Mouse (Mus musculus) frontal cortex, postnatal 36 days (tissue): ENCODE data around the gene Hsf5.

ENCODE experiments used
- DNase-seq, 2 experiments: peaks; one replicate each; pipeline ENCODE4 v3.0.0; 2022; ENCODE audit warnings: low spot score in 2 of 2

Hsf5 gene

DNA sequence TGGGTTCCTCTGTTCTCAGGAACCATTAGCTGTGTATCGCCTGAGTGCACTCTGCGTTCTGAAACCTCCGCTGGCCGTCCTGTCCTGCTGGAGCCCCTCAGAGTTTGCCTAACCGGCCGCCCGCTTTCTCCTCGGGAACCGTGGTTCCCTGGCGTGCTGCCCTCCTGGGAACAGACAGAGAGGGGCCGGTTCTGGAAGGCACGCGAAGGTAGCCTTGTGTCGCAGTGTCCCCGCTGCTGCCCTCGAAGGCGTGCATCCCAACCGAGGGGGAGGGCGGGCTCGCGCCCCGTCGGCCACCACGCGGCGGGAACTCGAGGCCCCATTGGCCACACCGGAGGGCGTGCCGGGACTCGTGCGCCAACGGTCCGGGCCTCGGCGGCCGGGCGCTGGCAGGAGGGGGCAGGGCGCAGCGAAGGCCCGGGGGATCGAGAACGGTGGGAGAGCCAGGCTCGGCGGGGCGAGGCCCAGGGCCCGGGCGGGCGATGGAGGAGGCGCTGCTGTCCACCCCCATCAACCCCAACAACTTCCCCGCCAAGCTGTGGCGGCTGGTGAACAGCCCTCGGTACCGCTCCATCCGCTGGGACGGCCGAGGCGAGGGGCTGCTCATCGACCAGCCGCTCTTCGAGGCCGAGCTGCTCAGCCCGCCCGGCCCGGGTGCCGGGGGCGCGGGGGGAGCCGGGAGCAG, at the start of gene Hsf5:
Gene Hsf5 (plus strand): TSS at position 375 of the 685 bp plus-strand sequence.
- DNase-seq, result no peak

DNA sequence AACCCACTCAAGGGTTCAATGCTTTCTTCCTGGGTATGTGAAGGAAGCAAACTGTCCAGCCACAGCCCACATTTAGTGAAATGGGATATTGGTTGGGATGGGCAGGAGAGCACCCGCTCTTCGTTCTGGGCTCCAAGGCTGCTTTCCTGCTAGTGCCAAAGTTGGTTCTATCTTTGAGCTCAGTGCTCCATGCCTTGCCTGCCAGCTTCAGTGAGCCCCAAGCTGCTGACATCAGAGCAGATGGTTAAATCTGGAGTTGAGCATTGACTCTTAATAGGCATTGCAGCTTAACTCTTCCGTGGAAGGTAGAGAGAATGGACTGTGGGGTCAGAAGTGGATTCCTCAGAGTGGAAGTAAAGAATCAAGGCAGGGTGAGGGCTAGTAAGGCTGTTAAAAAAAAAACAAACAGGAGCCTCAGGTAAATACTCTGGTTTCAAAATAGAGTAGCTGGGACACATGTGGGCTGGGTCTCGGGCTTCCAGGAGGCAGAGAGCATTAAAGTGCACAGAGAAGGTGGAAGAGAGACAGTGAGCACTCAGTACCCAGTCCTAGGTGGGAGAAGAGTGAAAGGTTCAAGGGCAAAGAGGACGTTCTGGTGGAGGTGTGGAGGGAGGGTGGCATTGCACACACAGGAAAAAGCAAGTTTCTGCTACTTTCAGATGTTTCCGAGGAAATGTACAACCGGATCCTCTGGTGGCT, 48.6 kb upstream of the Hsf5 start, which contains the start of gene Sept4:
Gene Sept4 (plus strand): TSS at position 649 of the 699 bp plus-strand sequence.
- DNase-seq, result no peak

- no peak for DNase-seq
Measured at GRCm38 (mm10) chr11:87570743-87571142, 46.2 kb upstream of the Hsf5 start.

DNA sequence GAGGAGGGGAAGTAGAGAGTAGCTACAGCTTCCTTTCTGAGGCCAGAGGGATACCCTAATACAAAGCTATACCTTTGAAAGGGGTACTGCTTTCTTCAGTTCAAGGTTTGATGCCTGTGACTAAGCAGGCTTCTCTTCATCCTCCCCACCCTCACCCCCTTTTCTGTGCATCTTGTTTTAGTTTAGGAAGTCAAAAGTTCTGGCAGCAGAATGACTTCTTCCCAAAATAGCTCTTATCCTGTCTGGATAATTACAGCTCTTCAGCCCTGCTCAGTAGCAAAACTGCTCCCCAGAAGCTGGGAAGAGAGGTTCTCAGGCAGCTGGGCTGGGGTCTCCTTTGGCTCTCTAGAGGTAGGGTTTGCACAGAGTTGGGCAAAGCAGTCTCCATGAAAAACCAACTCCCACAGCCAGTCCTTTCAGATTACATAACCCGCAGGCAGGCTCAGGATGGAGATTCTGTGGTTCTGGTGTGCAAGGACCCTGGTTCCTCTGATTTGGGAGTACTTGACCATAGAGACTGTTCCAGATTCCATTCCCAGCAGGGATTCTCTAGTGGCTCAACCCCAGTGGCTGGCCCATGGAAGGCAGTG, 45.5 kb upstream of the Hsf5 start:
- no peak for DNase-seq

- DNase-seq, result no peak
Measured at GRCm38 (mm10) chr11:87573751-87574150, 43.2 kb upstream of the Hsf5 start.

- no peak for DNase-seq
Measured at GRCm38 (mm10) chr11:87574520-87575180, 42.3 kb upstream of the Hsf5 start.

GRCm38 (mm10) chr11:87577601-87578248, 39.2 kb upstream of the Hsf5 start:
- no peak for DNase-seq

- peak; percentile 60 to 73 for DNase-seq
Measured at GRCm38 (mm10) chr11:87578249-87578962, 38.6 kb upstream of the Hsf5 start.

GRCm38 (mm10) chr11:87578963-87579601, 37.9 kb upstream of the Hsf5 start:
- no peak for DNase-seq

DNA sequence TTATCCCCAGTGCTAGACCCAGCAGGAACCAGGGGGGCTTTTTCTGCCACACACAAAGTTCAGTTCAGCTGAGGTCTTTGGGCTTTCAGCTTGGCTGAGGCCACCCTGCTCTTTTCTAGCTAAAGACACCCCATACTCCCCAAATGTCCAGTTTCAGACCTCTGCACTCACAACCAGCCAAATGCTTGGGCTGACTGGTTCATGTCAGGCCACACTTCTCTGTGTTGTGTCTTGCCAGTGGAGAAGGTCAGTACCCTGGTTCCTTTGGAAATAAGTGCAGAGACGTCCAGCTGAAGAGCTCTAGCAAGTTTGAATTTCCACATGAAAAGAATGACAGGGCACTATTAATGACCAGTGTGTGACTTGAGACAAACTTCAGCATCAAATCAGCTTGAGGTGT, 37.3 kb upstream of the Hsf5 start:
- DNase-seq, result no peak

DNA sequence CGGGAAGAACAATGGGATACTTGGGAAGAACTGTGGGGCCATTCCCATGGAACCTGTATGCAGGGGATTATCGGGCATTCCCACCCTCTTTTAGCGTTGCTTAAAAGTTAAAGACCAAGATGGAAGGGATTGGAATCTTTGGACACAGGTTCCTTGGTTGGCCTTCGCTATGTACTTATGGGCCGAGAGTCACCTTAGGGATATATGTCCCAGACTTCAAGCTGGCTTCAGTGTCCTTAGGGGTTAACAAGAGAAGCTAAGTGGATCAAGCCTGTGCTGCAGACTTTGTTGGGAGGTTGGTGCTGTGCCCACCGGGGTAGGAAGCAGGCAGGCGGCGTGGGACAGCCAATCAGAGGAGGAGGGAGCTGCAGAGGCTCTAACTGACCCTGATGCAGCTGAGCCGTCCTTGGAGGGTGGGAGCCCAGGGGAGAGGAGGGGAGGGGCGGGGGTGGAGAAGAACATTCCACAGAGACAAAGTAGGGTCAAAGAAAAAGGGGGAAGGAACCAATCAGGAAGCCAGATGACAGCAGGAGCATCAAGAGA, 36.4 kb upstream of the Hsf5 start:
- no peak for DNase-seq

- DNase-seq, result no peak
Measured at GRCm38 (mm10) chr11:87581161-87581865, 35.7 kb upstream of the Hsf5 start.

- peak in 1 of 2 experiments; percentile 61 for DNase-seq
Measured at GRCm38 (mm10) chr11:87581933-87582710, 34.8 kb upstream of the Hsf5 start.

DNA sequence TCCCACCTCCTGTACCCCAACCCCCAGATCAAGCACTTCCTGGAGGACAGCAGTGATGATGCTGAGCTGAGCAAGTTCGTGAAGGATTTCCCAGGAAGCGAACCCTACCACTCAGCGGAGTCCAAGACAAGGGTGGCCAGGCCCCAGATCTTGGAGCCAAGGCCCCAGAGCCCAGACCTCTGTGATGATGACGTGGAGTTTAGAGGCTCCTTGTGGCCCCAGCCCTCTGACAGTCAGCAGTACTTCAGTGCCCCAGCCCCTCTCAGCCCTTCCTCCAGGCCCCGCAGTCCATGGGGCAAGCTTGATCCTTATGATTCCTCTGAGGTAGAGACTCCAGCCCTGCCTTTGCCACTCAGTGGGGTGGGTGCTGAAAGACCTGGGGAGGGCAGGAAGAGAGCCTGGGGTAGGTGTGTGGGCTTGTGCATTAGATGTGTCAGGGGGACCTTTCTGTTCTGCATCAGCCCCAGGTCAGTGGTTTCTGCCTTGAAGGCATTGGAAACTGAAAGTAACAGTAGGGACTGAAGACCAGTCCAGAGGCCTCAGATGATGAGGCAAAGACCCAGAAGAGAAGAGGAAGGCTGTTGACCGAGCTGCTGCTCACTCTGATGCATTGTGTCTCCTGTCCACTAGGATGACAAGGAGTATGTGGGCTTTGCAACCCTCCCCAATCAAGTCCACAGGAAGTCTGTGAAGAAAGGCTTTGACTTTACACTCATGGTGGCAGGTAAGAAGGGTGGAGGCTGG, 33.5 kb upstream of the Hsf5 start:
- no peak for DNase-seq

GRCm38 (mm10) chr11:87584711-87585505, 32.1 kb upstream of the Hsf5 start:
- no peak for DNase-seq

- no peak for DNase-seq
Measured at GRCm38 (mm10) chr11:87587211-87587874, 29.6 kb upstream of the Hsf5 start.

GRCm38 (mm10) chr11:87589605-87590004, 27.4 kb upstream of the Hsf5 start:
- no peak for DNase-seq
